Mouse (Mus musculus): ENCODE data around the gene Gpatch2. TPM values are rescaled to one million over a fixed set of nuclear protein-coding genes. Genes with fewer than 3 reads are reported as not detected.

The Gpatch2 gene
- 25.0 and 27.6 TPM in 2 replicates for polyA plus RNA-seq (2016; fragmentation: Nextera tagmentation; extraction: Ambion mirVana)

- WGBS: 1% methylated on average over 58 of the region's 58 CpGs
- H3K4me3 ChIP-seq: peak within 1 kb of the TSS; percentile 87
- no peaks in the 10 kb centered on the region for H3K9me3 ChIP-seq
- peak; percentile 89 for DNase-seq (ENCODE audit: low spot score)
- H3K27ac ChIP-seq (replicated peaks): peak within 1 kb of the TSS; percentile 91
- H3K4me1 ChIP-seq: peaks cover 7% of the 10 kb centered on the region
- no peaks in the 10 kb centered on the region for H3K27me3 ChIP-seq (replicated peaks; ENCODE audit: low read depth, poor library complexity, severe bottlenecking)
- H3K36me3 ChIP-seq (replicated peaks): no peaks in the 10 kb centered on the region
These were observed at the start of gene Gpatch2, which contains the start of gene Spata17 for GRCm38 (mm10) chr1:187215181-187216116. Gpatch2 (plus strand) TSS chr1:187215508. Spata17 (minus strand) TSS chr1:187215465.

GRCm38 (mm10) chr1:187169646-187170045 is 45.7 kb upstream of the Gpatch2 start:
- H3K27me3 ChIP-seq (replicated peaks; ENCODE audit: low read depth, poor library complexity, severe bottlenecking): no peaks in the 10 kb centered on the region
- no peak for DNase-seq (ENCODE audit: low spot score)
- H3K36me3 ChIP-seq (replicated peaks): no peaks in the 10 kb centered on the region
- WGBS: 71% methylated on average over 7 of the region's 7 CpGs
- H3K9me3 ChIP-seq: no peaks in the 10 kb centered on the region
- no peaks in the 10 kb centered on the region for H3K4me1 ChIP-seq
- H3K27ac ChIP-seq (replicated peaks): no peak overlapping the region
- H3K4me3 ChIP-seq: no peak overlapping the region

- 72% methylated on average over 3 of the region's 3 CpGs for whole genome bisulfite sequencing
These were observed 44.9 kb upstream of the Gpatch2 start for GRCm38 (mm10) chr1:187170361-187170760.

GRCm38 (mm10) chr1:187175991-187176390 is 39.3 kb upstream of the Gpatch2 start:
- Histone ChIP-seq H3K27me3 (replicated peaks; ENCODE audit: low read depth, poor library complexity, severe bottlenecking) (no peaks in the 10 kb centered on the region), H3K9me3 (no peaks in the 10 kb centered on the region), H3K4me3 (no peak overlapping the region), H3K4me1 (no peaks in the 10 kb centered on the region), H3K36me3 (replicated peaks) (no peaks in the 10 kb centered on the region), H3K27ac (replicated peaks) (no peak overlapping the region)
- 95% methylated on average over 1 of the region's 1 CpGs for WGBS
- no peak for DNase-seq (ENCODE audit: low spot score)

More at GRCm38 (mm10) chr1:187170361-187170760, 44.9 kb upstream of the Gpatch2 start:
- Histone ChIP-seq H3K9me3 (no peaks in the 10 kb centered on the region), H3K27ac (replicated peaks) (no peak overlapping the region), H3K4me3 (no peak overlapping the region), H3K36me3 (replicated peaks) (no peaks in the 10 kb centered on the region), H3K4me1 (no peaks in the 10 kb centered on the region), H3K27me3 (replicated peaks; ENCODE audit: low read depth, poor library complexity, severe bottlenecking) (no peaks in the 10 kb centered on the region)
- no peak for DNase-seq (ENCODE audit: low spot score)

GRCm38 (mm10) chr1:187178546-187178945 is 36.8 kb upstream of the Gpatch2 start:
- Histone ChIP-seq H3K9me3 (no peaks in the 10 kb centered on the region), H3K27ac (replicated peaks) (no peak overlapping the region), H3K27me3 (replicated peaks; ENCODE audit: low read depth, poor library complexity, severe bottlenecking) (no peaks in the 10 kb centered on the region), H3K4me3 (no peak overlapping the region), H3K36me3 (replicated peaks) (no peaks in the 10 kb centered on the region), H3K4me1 (no peaks in the 10 kb centered on the region)
- WGBS: 63% methylated on average over 1 of the region's 1 CpGs
- no peak for DNase-seq (ENCODE audit: low spot score)

GRCm38 (mm10) chr1:187205506-187205905 is 9.8 kb upstream of the Gpatch2 start:
- Histone ChIP-seq H3K36me3 (replicated peaks) (no peaks in the 10 kb centered on the region), H3K4me1 (no peaks in the 10 kb centered on the region), H3K9me3 (no peaks in the 10 kb centered on the region), H3K27me3 (replicated peaks; ENCODE audit: low read depth, poor library complexity, severe bottlenecking) (no peaks in the 10 kb centered on the region), H3K4me3 (no peak overlapping the region), H3K27ac (replicated peaks) (no peak overlapping the region)
- WGBS: 86% methylated on average over 6 of the region's 6 CpGs
- DNase-seq (ENCODE audit: low spot score): no peak

GRCm38 (mm10) chr1:187209496-187209895 is 5.8 kb upstream of the Gpatch2 start:
- DNase-seq (ENCODE audit: low spot score): no peak
- Histone ChIP-seq H3K27me3 (replicated peaks; ENCODE audit: low read depth, poor library complexity, severe bottlenecking) (no peaks in the 10 kb centered on the region), H3K4me1 (no peaks in the 10 kb centered on the region), H3K36me3 (replicated peaks) (no peaks in the 10 kb centered on the region), H3K27ac (replicated peaks) (no peak overlapping the region), H3K9me3 (no peaks in the 10 kb centered on the region), H3K4me3 (no peak overlapping the region)
- 55% methylated on average over 4 of the region's 4 CpGs for WGBS

GRCm38 (mm10) chr1:187210736-187211135 is 4.6 kb upstream of the Gpatch2 start:
- no peak for DNase-seq (ENCODE audit: low spot score)
- Histone ChIP-seq H3K9me3 (no peaks in the 10 kb centered on the region), H3K4me3 (no peak overlapping the region), H3K4me1 (peaks cover 2% of the 10 kb centered on the region; the same call in 1 of the 2 replicates), H3K36me3 (replicated peaks) (no peaks in the 10 kb centered on the region), H3K27me3 (replicated peaks; ENCODE audit: low read depth, poor library complexity, severe bottlenecking) (no peaks in the 10 kb centered on the region), H3K27ac (replicated peaks) (no peak overlapping the region)
- WGBS: 85% methylated on average over 4 of the region's 4 CpGs

GRCm38 (mm10) chr1:187216620-187217410 is 1.5 kb downstream of the Gpatch2 start:
- 93% methylated on average over 9 of the region's 9 CpGs for WGBS
- Histone ChIP-seq H3K27ac (replicated peaks) (no peak overlapping the region), H3K36me3 (replicated peaks) (0 out of 2 replicates have a peak, but pooled peaks cover 3% of the 10 kb centered on the region), H3K27me3 (replicated peaks; ENCODE audit: low read depth, poor library complexity, severe bottlenecking) (no peaks in the 10 kb centered on the region), H3K4me1 (peaks cover 7% of the 10 kb centered on the region), H3K9me3 (no peaks in the 10 kb centered on the region), H3K4me3 (no peak overlapping the region)
- no peak for DNase-seq (ENCODE audit: low spot score)

- Histone ChIP-seq H3K27me3 (replicated peaks; ENCODE audit: low read depth, poor library complexity, severe bottlenecking) (no peaks in the 10 kb centered on the region), H3K4me1 (peaks cover 5% of the 10 kb centered on the region), H3K27ac (replicated peaks) (no peak overlapping the region), H3K4me3 (no peak overlapping the region), H3K36me3 (replicated peaks) (peaks cover 7% of the 10 kb centered on the region), H3K9me3 (no peaks in the 10 kb centered on the region)
- WGBS: 82% methylated on average over 6 of the region's 6 CpGs
- no peak for DNase-seq (ENCODE audit: low spot score)
These were observed 5.4 kb downstream of the Gpatch2 start for GRCm38 (mm10) chr1:187220756-187221155.

GRCm38 (mm10) chr1:187226328-187227025 is 11.2 kb downstream of the Gpatch2 start:
- H3K9me3 ChIP-seq: no peaks in the 10 kb centered on the region
- no peak for DNase-seq (ENCODE audit: low spot score)
- H3K27ac ChIP-seq (replicated peaks): no peak overlapping the region
- WGBS: 85% methylated on average over 11 of the region's 11 CpGs
- H3K36me3 ChIP-seq (replicated peaks): peaks cover 43% of the 10 kb centered on the region
- H3K4me3 ChIP-seq: no peak overlapping the region
- no peaks in the 10 kb centered on the region for H3K27me3 ChIP-seq (replicated peaks; ENCODE audit: low read depth, poor library complexity, severe bottlenecking)
- H3K4me1 ChIP-seq: no peaks in the 10 kb centered on the region

Data from embryonic facial prominence, embryonic 10.5 days (tissue).